Mouse (Mus musculus) midbrain, embryonic 13.5 days (tissue): ENCODE results near the gene Dcbld1. TPM values are rescaled to one million over a fixed set of nuclear protein-coding genes. Genes with fewer than 3 reads are reported as not detected.
"Not testable (repeated sequence)": the region's sequence is repeated elsewhere in the genome, so short reads cannot be mapped to it uniquely, and the experiment has no call there.

ENCODE experiments used
- ATAC-seq: fragments of 200-750 bp; cut with Nextera tagmentation; 2 replicates; pipeline ENCODE4 v1.8.0; 2017; ENCODE audit warnings: mild to moderate bottlenecking, moderate TSS enrichment, moderate library complexity
- H3K27ac ChIP-seq: fragments of 300-500 bp; sonication (generic); 2 replicates; pipeline ENCODE4 v1.5.1; 2015; ENCODE audit warnings: inconsistent platforms, mild to moderate bottlenecking, moderate library complexity
- H3K27me3 ChIP-seq: fragments of 300-500 bp; sonication (generic); 2 replicates; pipeline ENCODE4 v1.6.1; 2015; ENCODE audit warnings: mild to moderate bottlenecking, inconsistent platforms
- H3K36me3 ChIP-seq: fragments of 300-500 bp; sonication (generic); 2 replicates; pipeline ENCODE4 v1.6.1; 2015; ENCODE audit warnings: mild to moderate bottlenecking, inconsistent platforms
- H3K4me1 ChIP-seq: fragments of 300-500 bp; sonication (generic); replicated peaks from 2 replicates; pipeline ENCODE4 v1.6.1; 2015; ENCODE audit warnings: inconsistent platforms
- H3K4me2 ChIP-seq: fragments of 300-500 bp; sonication (generic); replicated peaks from 2 replicates; pipeline ENCODE4 v1.6.1; 2015; ENCODE audit warnings: moderate library complexity, mild to moderate bottlenecking, inconsistent platforms
- H3K4me3 ChIP-seq: fragments of 300-500 bp; sonication (generic); replicated peaks from 2 replicates; pipeline ENCODE4 v1.5.1; 2015; ENCODE audit warnings: mild to moderate bottlenecking, inconsistent platforms
- H3K9ac ChIP-seq: fragments of 300-500 bp; sonication (generic); replicated peaks from 2 replicates; pipeline ENCODE4 v1.6.1; 2015; ENCODE audit warnings: mild to moderate bottlenecking, inconsistent platforms
- H3K9me3 ChIP-seq: fragments of 300-500 bp; sonication (generic); 2 replicates; pipeline ENCODE4 v1.6.1; 2016; ENCODE audit warnings: mild to moderate bottlenecking, inconsistent platforms
- WGBS: fragments of 180-500 bp; shearing (Covaris S2); methylation state at CpG from one replicate; pipeline ENCODE4 v1.1.7; 2015; 5-methylcytosine and 5-hydroxymethylcytosine counted together
- polyA plus RNA-seq: library from polyadenylated mRNA; unstranded; fragments of >200 nt; fragmentation: Nextera tagmentation; extraction: Ambion mirVana; gene quantifications from 2 replicates; pipeline ENCODE4 v1.2.1, GENCODE M21; 2015

The Dcbld1 gene
- polyA plus RNA-seq, 1 experiment from 2014 or later, result 15.8 TPM

DNA sequence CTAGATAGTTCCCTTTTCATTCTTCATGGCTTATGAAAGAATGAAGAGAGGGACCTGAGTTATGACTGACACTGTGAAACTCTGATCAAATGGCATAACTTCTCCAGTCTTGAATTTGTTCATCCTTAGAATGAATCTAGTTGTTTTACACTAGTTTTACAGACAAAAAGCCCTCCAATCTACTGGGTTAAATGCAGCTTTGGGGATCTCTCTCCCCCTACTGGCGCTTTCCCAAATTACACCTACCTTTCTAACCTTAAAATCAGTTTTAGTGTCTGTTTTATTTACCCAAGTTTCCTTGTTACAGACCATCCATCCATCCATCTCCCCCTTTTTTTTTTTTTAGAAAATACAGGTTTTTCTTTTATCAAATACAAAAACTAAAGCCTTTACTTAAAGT lies 97.6 kb downstream of the Dcbld1 start:
- Histone ChIP-seq H3K27ac (no peak overlapping the region), H3K4me1 (no peaks in the 10 kb centered on the region), H3K4me2 (no peak overlapping the region), H3K36me3 (peaks cover 16% of the 10 kb centered on the region), H3K9me3 (no peaks in the 10 kb centered on the region), H3K27me3 (no peaks in the 10 kb centered on the region), H3K9ac (no peak overlapping the region), H3K4me3 (no peak overlapping the region)
- no peak for ATAC-seq
- 4% methylated on average over 1 of the region's 1 CpGs for WGBS

DNA sequence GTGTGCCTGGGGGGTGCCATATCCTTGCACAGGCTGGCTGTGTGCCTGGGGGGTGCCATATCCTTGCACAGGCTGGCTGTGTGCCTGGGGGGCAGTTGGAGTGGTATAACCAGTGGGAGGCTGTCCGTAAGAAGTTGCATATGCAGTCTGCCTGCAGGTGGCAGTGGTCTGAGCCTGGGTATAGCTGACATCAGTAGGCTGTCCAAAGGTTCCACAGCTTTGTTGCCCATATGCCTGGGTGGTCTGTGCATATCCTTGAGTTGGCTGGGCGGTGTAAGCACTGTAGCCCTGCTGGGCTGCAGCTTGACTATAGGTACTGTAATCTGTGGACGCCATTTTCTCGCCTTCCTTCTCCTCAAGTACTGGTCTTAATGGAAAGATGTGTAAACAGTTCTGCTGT lies 109.9 kb downstream of the Dcbld1 start:
- peaks cover 73% of the 10 kb centered on the region for H3K36me3 ChIP-seq
- ATAC-seq, result not testable (repeated sequence)
- 94% methylated on average over 4 of the region's 4 CpGs for WGBS

DNA sequence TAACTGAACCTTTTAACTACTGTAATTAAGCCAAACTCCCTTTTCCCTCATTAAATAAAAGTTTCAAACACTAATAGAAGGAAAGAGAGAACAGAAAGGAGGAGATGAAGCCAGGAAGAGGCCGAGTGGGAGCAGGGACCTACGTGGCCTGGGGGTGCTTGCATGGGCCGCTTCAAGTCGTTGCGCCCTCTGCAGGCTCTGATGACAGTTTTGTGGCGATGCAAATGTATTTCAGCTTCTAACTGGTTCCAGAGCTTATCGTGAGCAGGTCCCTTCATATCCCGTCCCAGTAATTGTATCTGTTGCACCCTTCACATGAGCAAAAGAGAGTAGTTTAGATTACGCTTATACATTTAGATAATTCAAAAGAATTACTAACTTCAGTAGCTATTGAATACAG lies 119.8 kb downstream of the Dcbld1 start:
- Histone ChIP-seq H3K9ac (no peak overlapping the region), H3K4me3 (no peak overlapping the region), H3K36me3 (peaks cover 53% of the 10 kb centered on the region), H3K27ac (no peak overlapping the region), H3K27me3 (no peaks in the 10 kb centered on the region), H3K4me2 (no peak overlapping the region), H3K9me3 (no peaks in the 10 kb centered on the region), H3K4me1 (no peaks in the 10 kb centered on the region)
- 78% methylated on average over 9 of the region's 9 CpGs for WGBS
- no peak for ATAC-seq

More for the DNA sequence above, 109.9 kb downstream of the Dcbld1 start:
- not testable (repeated sequence) for H3K9me3 ChIP-seq, H3K4me1 ChIP-seq, H3K9ac ChIP-seq, H3K27me3 ChIP-seq, H3K4me2 ChIP-seq, H3K27ac ChIP-seq, H3K4me3 ChIP-seq

DNA sequence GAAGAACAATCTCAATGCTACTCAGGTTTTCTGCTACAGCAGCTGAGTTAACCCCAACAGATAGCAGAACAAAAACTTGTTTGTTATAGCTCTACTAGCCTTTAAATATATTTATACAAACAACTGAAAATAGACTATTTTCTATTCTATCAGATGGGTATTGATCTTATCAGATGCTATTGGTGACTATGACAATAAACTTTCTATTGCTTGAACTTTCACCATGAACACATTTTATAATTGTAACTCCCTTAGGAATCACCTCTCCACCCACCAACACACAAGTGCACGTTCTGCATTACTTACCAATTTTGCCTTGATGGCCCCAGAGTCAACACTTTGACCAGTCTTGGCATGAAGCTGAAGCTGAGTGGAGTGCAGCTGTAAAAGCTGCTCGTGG lies 125.0 kb downstream of the Dcbld1 start, which contains the start of gene Gm26741:
TSS of gene Gm26741 (plus strand) at position 301 of the 400 bp plus-strand sequence.
- Histone ChIP-seq H3K36me3 (peaks cover 20% of the 10 kb centered on the region), H3K4me2 (no peak within 1 kb of the TSS), H3K4me1 (no peaks in the 10 kb centered on the region), H3K4me3 (no peak within 1 kb of the TSS), H3K9ac (no peak within 1 kb of the TSS), H3K27me3 (no peaks in the 10 kb centered on the region), H3K27ac (no peak within 1 kb of the TSS), H3K9me3 (no peaks in the 10 kb centered on the region)
- WGBS, result 88% methylated on average over 2 of the region's 2 CpGs
- ATAC-seq, result no peak

DNA sequence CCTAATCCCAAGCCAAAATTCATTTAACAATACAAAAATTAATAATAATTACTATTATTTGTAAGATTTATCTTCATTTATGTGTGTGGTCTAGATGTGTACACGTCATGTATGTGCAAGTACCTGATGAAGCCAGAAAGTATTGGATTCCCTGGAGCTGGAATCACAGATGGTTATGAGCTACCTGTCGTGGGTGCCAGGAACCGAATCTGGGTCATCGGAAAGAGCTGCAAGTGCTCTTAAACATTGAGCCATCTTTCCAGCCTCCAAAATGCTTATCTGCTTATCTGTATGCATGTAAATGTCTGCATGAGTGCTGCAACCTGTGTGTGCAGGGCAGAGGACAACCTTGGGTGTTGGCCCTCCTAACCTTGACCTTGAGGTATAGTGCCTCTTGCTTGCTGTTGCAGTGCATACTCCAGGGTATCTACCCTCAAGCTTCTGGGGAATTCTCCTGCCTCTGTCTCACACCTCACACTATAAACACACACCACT lies 126.9 kb downstream of the Dcbld1 start:
- no peaks in the 10 kb centered on the region for H3K27me3 ChIP-seq
- H3K4me3 ChIP-seq, result no peak overlapping the region
- no peak overlapping the region for H3K4me2 ChIP-seq
- H3K27ac ChIP-seq, result no peak overlapping the region
- H3K4me1 ChIP-seq, result no peaks in the 10 kb centered on the region
- H3K9me3 ChIP-seq, result no peaks in the 10 kb centered on the region
- 96% methylated on average over 4 of the region's 4 CpGs for WGBS
- H3K9ac ChIP-seq, result no peak overlapping the region
- peaks cover 13% of the 10 kb centered on the region; the same call in 1 of the 2 replicates for H3K36me3 ChIP-seq
- ATAC-seq, result no peak

DNA sequence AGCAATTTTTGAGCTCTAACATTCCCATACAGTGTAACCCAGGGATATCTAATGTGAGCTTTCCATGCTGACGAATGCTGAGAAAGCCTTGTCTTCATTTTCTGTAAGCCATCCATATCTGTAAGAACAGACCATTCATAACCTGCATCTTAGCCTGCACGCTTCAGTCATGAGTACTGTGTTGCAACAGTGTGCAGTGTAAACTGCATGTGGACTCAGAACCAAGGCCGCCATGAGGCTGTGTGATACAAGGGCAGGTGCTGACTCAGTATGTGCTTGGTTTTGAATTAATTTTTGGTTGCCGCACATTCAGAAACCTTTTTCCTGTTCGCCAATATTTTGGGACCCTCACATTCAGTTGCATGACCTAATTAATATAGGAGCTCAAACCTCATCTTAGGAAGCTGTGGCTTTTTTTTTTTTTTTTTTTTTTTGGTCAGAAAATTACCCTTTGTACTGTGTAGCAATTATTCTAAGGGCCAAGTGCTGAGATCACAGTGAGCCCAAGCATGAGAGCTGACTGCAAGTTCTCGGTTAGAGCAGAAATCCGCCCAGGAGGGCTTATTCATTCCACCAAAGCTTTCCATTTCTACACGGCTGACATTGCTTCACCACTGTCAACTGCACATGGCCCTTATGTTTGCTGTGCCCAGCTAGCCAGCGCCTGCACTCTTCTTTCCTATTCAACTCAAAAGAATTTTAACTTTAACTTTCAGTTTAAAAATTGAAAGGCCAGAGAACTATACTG lies 127.6 kb downstream of the Dcbld1 start:
- Histone ChIP-seq H3K9me3 (no peaks in the 10 kb centered on the region), H3K9ac (no peak overlapping the region)
- 89% methylated on average over 9 of the region's 9 CpGs for WGBS

DNA sequence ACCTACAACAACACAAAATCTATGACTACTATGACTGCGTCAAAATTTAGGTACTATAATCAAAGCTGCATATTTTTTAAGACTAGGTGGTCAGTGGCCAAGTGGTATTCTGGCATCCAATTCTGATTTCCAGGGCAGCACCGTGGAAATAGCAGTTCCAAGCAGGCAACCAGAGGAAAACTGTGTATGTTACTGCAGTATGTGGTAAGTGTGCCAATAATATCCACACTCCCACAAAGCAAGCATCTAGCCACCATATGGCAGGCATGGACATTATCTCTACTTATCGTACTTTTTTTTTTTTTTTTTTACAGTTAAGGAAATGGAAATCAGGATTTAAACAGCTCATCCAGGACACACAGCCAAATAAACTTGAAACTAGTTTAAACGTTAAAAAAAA lies 135.0 kb downstream of the Dcbld1 start:
- ATAC-seq, result no peak
- no peak overlapping the region for H3K9ac ChIP-seq
- no peak overlapping the region for H3K4me2 ChIP-seq
- H3K36me3 ChIP-seq, result no peaks in the 10 kb centered on the region
- no peak overlapping the region for H3K27ac ChIP-seq
- no peak overlapping the region for H3K4me3 ChIP-seq
- H3K27me3 ChIP-seq, result no peaks in the 10 kb centered on the region
- WGBS, result 95% methylated on average over 4 of the region's 4 CpGs
- H3K9me3 ChIP-seq, result no peaks in the 10 kb centered on the region
- H3K4me1 ChIP-seq, result no peaks in the 10 kb centered on the region

More for the DNA sequence above, 127.6 kb downstream of the Dcbld1 start:
- Histone ChIP-seq H3K4me3 (no peak overlapping the region), H3K4me2 (no peak overlapping the region), H3K4me1 (no peaks in the 10 kb centered on the region), H3K27ac (no peak overlapping the region), H3K27me3 (no peaks in the 10 kb centered on the region), H3K36me3 (peaks cover 10% of the 10 kb centered on the region; the same call in 1 of the 2 replicates)
- ATAC-seq, result no peak

Other genes starting within 250 kb of the Dcbld1 start
- 0.65 and 1.4 TPM in 2 replicates for gene Vgll2, start 211.1 kb upstream of the Dcbld1 start, polyA plus RNA-seq
- gene Ros1, start 38.4 kb upstream of the Dcbld1 start, polyA plus RNA-seq, result not detected in 2 replicates
- gene Gm26741, start 125.1 kb downstream of the Dcbld1 start, polyA plus RNA-seq, result not detected in 2 replicates
- 22.3 and 22.9 TPM in 2 replicates for gene Gopc, start 148.5 kb downstream of the Dcbld1 start, polyA plus RNA-seq
- not detected in 2 replicates for gene Nepn, start 155.4 kb downstream of the Dcbld1 start, polyA plus RNA-seq
- gene Nus1, start 183.9 kb downstream of the Dcbld1 start, polyA plus RNA-seq, result 18.3 and 18.5 TPM in 2 replicates